Mouse (Mus musculus): ENCODE data around the gene Fmo6.
A peak's percentile ranks its signal among the peaks of the same experiment; 100 is the strongest.

Fmo6 gene

DNA sequence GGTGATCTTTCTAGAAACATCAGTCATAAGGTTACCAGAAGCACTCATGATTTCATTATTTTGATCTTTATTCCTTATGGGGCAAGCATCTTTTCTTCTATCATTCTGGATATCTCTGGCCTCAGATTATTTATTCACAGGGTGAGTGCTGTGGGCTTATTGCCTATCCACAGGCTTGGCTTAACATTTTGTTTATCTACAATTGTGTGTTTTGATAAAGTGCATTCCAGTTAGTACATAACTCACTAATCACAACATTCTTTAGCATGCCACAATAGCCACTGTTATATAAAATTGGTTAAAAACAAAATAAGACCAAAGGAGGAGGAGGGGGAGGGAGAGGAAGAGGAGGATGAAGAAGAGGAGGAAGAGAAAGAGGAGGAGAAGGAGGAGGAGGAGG, 25.2 kb downstream of the Fmo6 start:
- no peak for DNase-seq

DNA sequence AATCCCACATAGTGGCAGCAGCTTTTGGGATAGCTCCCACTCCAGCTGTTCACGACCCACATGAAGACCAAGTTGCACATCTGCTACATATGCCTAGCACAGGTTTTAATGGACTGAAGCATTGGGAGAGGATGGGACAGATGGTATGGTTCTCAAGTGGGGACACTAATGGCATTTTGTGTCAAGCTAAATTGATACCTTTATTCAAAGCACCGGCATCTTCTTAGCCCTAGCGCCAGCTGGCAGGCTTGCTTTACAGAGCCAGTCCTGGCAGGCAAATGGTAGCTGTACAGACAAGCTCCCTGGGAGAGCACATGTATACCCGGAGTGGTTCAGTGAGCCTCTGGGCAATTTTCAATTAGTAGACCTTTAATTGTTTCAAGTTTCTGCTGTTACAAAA, 35.4 kb downstream of the Fmo6 start:
- DNase-seq, result no peak

DNA sequence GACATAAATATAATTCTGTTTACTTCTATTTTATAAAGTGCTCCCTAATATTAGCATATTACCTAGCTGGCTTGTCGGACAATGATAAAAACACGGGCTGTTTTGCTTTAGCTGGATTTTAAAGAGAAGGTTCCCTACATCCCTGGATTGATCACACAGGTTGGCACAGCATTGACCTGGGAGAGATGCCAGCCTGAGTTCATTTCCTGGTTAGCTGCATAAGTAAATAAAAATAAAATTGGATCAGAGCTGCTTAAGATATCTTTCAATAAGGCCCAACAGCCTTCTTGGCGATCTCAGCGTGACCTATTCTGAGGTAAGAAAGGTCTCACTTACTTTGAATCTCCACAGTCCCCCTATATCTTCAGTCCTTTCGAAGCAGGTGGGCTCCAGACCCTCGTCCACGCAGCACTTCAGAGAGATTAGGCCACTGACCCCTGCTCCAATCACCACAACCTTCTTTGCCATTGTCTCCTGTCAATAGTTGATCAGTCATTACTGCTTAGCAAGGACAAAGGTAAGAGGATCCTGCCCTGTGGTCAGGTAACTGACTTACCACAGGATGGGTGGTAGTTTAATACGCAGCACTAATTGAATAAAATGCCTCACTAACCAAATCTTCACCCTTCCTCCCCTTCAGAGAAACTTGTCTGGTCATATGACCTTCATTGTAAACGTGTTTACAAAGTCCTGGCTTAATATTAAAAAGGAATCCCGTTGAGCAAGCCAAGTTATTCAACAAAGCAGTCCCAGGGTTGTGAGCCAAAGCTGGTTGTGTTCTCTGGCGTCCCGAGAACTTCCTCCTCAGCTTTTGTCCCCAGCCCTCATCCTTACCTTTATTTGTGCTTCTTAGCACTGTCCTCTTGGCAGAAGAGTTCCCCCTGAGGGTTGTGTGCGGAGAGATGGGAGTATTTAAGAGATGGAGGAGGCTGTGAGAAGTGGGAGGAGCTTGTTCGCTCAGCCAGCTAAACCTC, 39.2 kb downstream of the Fmo6 start, which contains the start of gene Fmo2:
Gene Fmo2, minus strand, starts transcription at position 889 of the 974 bp plus-strand sequence.
- DNase-seq, result peak; percentile 61

DNA sequence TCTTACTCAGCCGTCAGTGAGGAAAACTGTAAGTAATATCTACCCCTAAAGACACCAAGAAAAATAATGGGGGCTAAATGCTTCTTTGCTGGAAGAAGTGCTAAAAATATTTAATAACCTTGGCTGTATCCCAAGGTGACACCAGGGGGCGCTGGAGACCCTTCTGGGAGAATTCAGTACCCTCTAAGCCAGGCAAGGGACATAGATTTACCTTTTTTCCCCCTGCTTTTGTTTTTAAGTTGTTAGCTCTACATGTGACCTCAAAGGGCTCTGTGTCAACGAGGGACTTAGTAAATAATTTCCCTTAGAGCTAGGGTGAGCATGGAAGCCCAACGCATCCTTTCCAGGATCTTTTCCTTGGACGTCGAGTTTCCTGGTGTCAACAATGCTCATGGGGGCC, 41.4 kb downstream of the Fmo6 start:
- peak; percentile 79 for DNase-seq

DNA sequence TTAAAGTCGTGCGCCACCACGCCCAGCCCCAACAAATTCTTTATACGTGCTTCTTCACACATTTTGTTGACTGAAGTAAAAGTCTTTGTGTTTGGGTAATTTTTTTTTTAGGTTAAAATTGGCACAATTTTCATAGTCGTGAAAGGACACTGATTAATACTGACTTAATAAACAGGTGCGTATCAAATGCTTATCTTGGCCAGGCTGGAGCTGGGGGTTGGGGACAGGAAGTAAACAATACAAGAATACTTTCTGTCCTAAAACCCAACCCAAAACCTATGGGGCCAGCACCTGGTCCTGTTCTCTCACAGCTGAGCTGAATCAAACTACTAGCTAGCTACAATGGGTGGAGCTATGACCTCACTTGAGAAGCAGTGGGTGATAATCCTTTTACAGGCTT, 44.3 kb downstream of the Fmo6 start:
- DNase-seq, result no peak

DNA sequence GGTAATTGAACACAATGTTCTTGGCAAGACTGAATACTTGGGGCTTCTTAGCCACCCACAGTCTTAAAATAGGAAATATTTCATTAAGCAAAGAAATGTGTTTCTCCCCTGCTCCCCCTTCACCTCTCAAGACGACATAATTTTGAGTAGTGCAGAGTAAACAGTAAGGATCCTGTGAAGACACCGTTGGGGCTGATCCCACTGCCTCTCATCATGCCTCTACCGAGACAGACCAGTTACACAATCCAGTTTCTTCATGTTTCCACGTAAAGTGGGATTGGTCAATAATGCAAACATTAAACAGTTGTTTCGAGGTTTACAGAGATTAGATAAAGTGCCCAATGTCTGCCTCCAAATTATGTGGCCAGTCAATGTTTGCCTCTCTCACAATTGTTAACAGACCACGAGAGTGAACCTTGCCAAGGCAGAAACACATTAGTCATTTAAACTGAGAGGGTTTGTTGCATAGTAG, 45.3 kb downstream of the Fmo6 start:
- peak; percentile 50 for DNase-seq

DNA sequence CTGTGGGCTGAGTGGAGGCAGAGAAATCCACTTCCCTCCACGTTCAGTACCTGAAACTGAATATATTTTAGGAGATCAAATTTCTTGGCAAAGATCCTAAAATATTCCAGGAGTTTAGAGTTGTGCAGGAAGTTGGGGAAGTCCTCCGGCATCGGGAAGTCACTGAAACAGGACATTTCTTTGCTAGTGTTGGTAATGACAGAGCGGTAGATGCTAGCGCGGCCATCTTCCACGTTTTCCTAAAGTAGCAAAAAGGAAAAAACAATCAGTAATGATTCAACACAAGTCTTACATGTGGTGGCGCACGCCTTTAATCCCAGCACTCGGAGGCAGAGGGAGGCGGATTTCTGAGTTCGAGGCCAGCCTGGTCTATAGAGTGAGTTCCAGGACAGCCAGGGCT, 48.7 kb downstream of the Fmo6 start:
- DNase-seq, result no peak

DNA sequence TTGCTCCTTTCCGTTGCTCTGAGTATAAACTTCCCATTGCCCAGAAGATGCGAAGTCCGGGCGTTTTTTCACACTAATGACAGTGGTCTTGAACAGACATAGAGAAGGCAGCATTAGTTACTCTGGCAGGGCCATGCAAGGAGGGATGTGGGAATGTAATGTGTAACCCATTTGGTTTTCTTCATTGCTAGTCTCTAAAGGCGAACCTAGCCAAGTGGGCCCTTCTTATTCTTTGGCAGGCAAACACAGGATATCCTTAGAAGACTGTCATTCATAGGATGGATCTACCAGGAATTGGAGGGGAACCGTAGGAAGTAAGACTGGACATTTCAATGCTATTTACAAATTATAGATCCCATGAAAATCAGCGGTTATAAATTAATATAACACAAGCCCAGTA, 49.7 kb downstream of the Fmo6 start:
- no peak for DNase-seq

DNA sequence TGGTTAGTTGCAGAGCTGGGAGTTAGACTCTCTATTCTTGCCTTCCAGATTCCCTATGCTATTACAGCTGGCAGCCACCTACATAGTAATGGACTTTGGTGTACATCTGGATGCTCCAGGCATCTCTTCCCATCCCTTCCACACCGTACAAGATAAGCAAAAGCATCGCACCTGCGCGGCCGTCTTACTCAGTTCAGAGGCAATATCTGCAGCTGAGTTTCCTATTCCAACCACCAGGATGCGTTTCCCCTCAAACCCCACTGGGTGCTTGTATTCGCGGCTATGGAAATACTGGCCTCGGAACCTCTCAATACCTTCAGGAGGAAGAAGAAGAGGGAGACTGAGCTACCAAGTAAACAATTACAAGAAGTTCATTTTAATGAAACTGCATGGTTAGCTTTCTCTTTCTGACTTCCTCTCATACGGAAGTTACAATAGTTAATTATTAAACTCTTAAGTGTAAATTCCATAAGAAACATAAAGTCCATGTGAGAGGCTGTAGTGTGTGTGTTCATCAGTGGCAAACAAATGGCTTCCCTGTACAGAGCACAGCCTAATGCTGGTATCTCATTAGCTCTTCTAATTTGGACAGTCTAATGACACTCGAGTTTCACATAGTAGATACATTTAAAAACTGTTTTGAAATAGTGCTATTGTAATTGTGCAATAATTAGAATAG, 51.0 kb downstream of the Fmo6 start:
- DNase-seq, result no peak

DNA sequence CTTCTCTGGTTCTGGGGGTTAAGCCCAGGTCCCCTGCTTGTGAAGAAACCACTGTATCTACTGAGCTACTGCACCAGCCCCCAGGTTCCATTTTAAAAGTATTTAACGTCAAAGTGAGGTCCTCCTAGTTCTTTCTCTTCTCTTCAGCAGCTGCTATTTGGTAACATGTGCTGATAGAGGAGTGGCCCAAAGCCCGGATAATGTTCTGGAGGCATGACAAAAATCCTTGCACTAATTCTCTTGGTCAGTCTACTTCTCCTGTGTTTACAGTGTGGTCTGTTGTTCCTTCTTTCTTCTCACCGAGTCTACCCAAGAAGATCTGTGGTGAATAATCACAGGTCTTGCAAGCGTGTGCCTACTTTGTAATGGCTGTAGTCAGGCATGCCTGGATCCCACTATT, 54.6 kb downstream of the Fmo6 start:
- DNase-seq, result no peak

DNA sequence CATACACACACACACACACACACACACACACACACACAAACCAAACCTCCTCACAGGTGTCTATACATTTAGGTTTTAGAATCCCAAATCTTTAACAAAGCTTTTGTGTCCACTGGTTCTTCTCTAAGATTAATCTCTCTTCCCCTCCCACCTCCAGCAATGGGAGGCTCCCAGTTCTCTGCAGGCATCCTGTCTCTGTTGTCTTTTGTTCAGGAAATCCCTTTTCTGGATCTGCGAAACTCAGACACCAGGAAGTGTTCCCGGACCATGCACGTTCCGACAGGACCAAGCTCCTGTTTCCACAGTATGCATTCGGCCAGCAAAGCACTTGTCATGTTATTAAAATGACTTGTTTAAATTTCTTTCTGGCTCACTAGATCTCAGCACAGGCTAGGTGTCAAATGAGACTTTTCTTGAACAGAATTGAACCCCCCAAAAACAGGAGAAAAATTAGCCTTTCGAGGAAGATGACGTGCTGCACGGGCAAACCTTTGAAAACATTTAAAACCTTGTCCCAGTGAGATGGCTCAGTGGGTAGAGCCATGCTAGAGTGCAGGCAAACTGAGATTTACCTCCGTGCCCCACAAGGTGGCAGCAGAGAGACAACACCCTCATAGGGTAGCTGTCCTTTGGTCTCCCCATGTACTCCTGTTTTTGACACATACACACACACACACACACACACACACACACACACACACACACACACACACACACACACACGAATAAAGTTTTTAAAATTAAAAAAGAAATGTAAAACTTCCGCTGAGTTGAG, 57.5 kb downstream of the Fmo6 start:
- DNase-seq, result peak; percentile 74

DNA sequence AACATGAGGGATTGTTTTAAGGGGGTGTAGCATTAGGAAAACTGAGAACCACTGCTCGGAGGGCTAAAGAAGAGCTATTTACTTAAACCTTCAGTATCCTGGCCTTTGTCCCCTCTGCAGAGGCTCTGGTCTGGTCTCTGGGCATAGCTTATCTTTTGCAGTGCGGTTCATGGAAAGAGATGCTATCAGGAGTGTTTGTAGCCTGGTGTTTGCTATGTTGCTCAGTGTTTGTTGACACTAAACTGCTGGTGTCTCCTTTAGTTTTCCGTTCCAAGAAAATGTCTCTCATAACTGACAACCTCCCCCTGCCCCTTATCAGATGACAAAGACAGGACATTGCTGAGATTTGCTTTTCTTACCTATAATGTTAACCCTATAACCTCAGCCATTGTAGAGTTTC, 62.2 kb downstream of the Fmo6 start:
- DNase-seq, result no peak

DNA sequence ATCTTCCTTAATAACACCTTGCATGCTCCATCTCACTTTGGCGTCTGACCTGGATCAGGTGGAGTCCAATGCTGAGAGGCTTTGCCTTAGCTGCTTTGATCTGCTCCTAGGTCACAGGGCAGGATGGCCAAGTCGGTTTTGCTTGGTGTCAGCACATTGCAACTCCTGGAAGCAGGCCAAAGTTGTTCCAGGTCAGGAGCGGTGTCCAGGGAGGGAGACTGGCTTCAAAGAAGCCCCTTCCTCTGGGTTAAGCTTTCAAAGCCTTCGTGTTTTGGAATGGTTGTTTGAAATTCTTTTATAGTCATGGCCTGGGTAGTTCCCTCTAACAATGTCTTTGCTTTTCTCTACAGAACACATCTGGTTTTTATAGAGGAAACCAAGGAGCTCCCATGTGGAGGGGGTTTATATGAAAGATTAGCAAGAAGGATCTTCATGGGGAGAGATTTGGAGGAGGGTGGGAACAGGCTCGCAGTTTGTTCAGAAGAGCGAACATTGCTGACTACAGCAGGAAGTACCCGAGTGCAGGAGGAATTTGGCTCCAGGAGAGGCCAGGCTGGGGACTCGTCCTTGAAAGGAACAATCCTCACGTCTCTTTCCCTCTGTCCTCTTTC, 65.5 kb downstream of the Fmo6 start:
- DNase-seq, result peak; percentile 64

DNA sequence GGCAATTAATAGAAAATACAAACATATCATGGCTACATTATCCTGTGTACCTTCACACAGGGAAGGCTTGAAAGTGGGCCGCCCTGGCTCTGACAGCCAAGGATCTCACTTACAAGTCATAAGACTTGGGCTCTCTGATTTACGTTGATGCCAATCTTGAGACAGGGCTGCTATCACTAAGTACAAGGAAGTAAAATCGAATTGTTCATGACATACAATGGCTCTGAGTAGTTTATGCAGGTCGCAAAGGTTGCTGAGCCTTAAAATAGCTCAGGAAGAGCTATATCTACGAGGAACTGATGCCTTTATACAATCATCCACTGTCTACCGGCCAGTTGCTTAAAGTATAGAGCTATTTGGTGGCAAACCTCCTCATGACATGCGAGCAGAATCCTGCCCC, 66.3 kb downstream of the Fmo6 start:
- DNase-seq, result no peak

DNA sequence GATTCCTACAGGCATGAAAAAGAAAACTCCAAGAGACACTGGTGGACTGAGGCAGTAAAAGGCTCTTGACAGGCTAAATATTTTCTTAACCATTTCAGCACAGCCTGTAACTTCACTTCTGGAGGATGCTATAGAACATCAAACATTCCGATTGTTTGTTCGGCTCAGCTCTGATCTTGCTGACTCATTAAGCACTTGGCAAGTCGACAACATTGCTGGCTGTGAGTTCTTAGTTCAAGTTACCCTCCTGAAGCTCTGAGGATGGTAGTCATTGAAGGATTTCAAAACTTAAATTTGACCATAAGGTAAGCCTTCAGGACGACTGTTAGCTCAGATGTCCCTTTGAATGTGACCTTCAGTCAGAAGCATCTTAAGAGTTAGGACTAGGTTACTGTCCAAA, 69.9 kb downstream of the Fmo6 start:
- DNase-seq, result no peak

Measured in kidney, postnatal 14 days (tissue).